Mouse (Mus musculus): ENCODE results near the gene Ankk1.

Ankk1 gene

GRCm38 (mm10) chr9:49426921-49427320, at the start of gene Ankk1:
Gene Ankk1 (minus strand): TSS chr9:49427021.
- no peak for DNase-seq

- DNase-seq, result no peak
Observed at GRCm38 (mm10) chr9:49472126-49472525, 45.3 kb upstream of the Ankk1 start.

- DNase-seq, result no peak
Observed at GRCm38 (mm10) chr9:49470946-49471345, 44.1 kb upstream of the Ankk1 start.

- no peak for DNase-seq
Observed at GRCm38 (mm10) chr9:49470006-49470405, 43.2 kb upstream of the Ankk1 start.

- no peak for DNase-seq
Observed at GRCm38 (mm10) chr9:49456136-49456535, 29.3 kb upstream of the Ankk1 start.

- DNase-seq, result no peak
Observed at GRCm38 (mm10) chr9:49452396-49452795, 25.6 kb upstream of the Ankk1 start.

GRCm38 (mm10) chr9:49450491-49450890, 23.7 kb upstream of the Ankk1 start:
- DNase-seq, result no peak

GRCm38 (mm10) chr9:49442621-49443020, 15.8 kb upstream of the Ankk1 start:
- peak in 1 of 2 experiments; percentile 11 for DNase-seq

GRCm38 (mm10) chr9:49427478-49427877, 657 bp upstream of the Ankk1 start:
- no peak for DNase-seq

- DNase-seq, result no peak
Observed at GRCm38 (mm10) chr9:49425585-49425984, 1.2 kb downstream of the Ankk1 start.

- DNase-seq, result no peak
Observed at GRCm38 (mm10) chr9:49423866-49424265, 3.0 kb downstream of the Ankk1 start.

GRCm38 (mm10) chr9:49410621-49411020, 16.2 kb downstream of the Ankk1 start:
- DNase-seq, result no peak

GRCm38 (mm10) chr9:49407028-49407427, 19.8 kb downstream of the Ankk1 start:
- no peak for DNase-seq

- no peak for DNase-seq
Observed at GRCm38 (mm10) chr9:49403711-49404110, 23.1 kb downstream of the Ankk1 start.

- DNase-seq, result no peak
Observed at GRCm38 (mm10) chr9:49396006-49396405, 30.8 kb downstream of the Ankk1 start.

- DNase-seq, result no peak
Observed at GRCm38 (mm10) chr9:49392242-49392641, 34.6 kb downstream of the Ankk1 start.

- peak in 1 of 2 experiments; percentile 3 for DNase-seq
Observed at GRCm38 (mm10) chr9:49386119-49386518, 40.7 kb downstream of the Ankk1 start.

GRCm38 (mm10) chr9:49385301-49385700, 41.5 kb downstream of the Ankk1 start:
- DNase-seq, result no peak

GRCm38 (mm10) chr9:49384855-49385254, 42.0 kb downstream of the Ankk1 start:
- no peak for DNase-seq

- DNase-seq, result no peak
Observed at GRCm38 (mm10) chr9:49384041-49384440, 42.8 kb downstream of the Ankk1 start.

- no peak for DNase-seq
Observed at GRCm38 (mm10) chr9:49379962-49380361, 46.9 kb downstream of the Ankk1 start.

- no peak for DNase-seq
Observed at GRCm38 (mm10) chr9:49373946-49374345, 52.9 kb downstream of the Ankk1 start.

- DNase-seq, result no peak
Observed at GRCm38 (mm10) chr9:49365763-49366162, 61.1 kb downstream of the Ankk1 start.

All from kidney, postnatal 36 days (tissue).